Mouse (Mus musculus): ENCODE measurements around the gene Ngly1.

Gene Ngly1

GRCm38 (mm10) chr14:16301735-16302134 is 52.7 kb downstream of the Ngly1 start:
- TF ChIP-seq GATA4 (IDR thresholded peaks at IDR 0.05; ENCODE audit: insufficient replicate concordance, low read length): no peak

DNA sequence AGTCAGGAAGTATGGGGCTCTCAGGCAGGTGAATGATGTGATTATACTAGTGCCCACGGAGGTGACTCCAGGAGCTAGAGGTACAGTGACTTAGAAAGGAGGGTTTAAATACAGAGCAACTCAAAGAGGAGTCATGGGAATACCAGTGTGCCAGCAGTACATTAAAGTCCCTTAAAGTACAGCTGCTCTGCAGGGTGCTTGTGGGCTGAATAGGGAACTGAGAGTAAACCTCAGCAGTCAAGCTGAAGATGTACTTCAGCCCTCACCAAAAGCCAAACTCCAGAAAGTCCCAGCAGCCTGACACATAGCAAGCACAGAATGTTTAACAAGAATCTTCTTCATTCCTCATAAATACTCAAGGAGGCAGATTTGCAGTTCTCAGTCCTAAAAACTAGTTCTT is 53.6 kb downstream of the Ngly1 start:
- TF ChIP-seq GATA4 (IDR thresholded peaks at IDR 0.05; ENCODE audit: insufficient replicate concordance, low read length): no peak

DNA sequence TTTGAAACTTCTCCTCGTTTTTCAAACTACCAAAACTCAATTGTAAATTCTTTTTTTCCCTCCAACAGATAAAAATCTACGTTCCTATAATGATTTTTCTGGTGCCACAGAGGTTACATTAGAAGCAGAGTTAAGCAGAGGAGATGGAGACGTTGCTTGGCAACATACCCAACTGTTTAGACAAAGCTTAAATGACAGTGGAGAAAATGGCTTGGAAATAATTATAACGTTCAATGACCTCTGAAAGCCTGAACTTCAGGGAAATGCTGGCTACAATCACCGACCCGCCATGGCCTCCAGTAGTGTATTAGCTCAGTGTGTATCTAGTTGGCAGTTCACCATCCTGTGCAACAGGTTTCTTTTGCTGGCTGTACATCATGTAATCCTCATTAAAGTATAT is 61.7 kb downstream of the Ngly1 start:
- no peak for TF ChIP-seq GATA4 (IDR thresholded peaks at IDR 0.05; ENCODE audit: insufficient replicate concordance, low read length)

DNA sequence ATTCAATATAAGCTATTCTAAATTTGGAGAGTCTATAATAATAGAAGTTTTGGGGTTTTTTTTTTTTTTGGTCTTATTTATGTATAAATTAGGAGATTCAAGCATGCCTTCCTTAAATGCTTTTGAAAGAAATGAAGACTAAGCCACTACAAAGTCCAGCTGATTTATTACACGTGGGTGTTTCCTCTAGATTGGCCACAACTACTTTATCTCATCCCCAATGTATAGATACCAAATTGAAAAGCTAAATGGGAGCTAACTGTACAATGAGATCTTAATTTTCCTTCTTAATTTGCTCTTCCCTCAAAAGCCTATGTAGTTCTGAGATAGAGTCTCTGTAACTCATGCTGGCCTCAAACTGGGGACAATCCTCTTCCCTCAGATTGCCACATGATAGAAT is 63.5 kb downstream of the Ngly1 start:
- no peak for TF ChIP-seq GATA4 (IDR thresholded peaks at IDR 0.05; ENCODE audit: insufficient replicate concordance, low read length)

GRCm38 (mm10) chr14:16313936-16314521 is 64.9 kb downstream of the Ngly1 start:
- TF ChIP-seq GATA4 (IDR thresholded peaks at IDR 0.05; ENCODE audit: insufficient replicate concordance, low read length): no peak

GRCm38 (mm10) chr14:16314842-16315241 is 65.8 kb downstream of the Ngly1 start:
- TF ChIP-seq GATA4 (IDR thresholded peaks at IDR 0.05; ENCODE audit: insufficient replicate concordance, low read length): no peak

GRCm38 (mm10) chr14:16316715-16317114 is 67.6 kb downstream of the Ngly1 start:
- TF ChIP-seq GATA4 (IDR thresholded peaks at IDR 0.05; ENCODE audit: insufficient replicate concordance, low read length): no peak

DNA sequence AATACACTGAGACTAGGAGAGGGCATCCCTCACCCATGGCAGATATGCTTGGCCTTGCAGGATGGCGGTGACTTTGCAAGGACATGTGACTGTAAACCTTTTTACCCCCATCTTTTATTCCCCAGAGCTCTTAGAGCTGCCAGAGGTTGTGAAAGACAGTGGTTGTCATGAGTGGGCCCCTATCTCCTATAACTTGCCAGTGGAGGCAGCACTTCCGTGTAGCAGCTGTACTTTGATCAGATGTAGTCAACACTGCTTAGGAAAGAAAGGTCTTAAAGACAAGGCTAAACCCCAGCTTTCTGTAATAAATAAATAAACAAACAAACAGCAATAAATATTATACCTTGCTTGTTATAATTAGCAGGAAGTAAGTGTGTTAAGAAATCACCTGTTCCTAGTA is 70.7 kb downstream of the Ngly1 start:
- no peak for TF ChIP-seq GATA4 (IDR thresholded peaks at IDR 0.05; ENCODE audit: insufficient replicate concordance, low read length)

DNA sequence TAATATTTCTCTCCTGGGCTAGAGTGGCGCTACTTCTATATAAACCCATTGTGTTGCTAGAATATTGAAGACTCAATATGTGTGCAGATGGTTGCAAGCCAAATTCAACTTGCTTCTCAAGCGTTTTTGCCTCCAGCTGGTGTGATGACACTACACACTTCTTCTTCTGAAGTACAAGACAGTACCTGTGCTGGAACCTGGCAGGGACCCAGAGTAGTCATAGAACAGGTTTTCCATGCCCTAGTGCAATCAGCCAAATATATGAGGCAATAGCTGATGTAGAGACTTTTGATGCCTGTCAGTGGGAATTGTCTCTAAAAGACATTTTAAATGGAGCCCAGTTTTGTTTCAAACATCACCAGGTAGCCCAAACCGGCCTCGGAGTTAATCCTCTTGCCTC is 75.3 kb downstream of the Ngly1 start:
- TF ChIP-seq GATA4 (IDR thresholded peaks at IDR 0.05; ENCODE audit: insufficient replicate concordance, low read length): no peak

DNA sequence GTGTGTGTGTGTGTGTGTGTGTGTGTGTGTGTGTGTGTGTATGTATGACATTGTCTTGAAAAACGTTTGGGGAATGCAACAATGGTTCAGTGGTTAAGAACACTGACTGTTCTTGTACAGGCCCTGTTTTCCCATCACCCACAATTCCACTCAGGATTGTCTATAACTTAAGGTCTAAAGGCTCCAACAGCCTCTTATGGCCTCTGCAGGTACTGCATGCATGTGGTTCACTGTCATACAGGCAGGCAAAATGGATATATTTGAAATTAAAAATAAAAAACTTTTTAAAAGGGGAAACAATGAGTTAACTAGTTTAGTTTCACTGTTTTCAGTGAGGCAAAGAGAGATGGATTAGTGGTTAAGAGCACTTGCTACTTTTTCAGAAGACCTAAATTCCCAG is 76.1 kb downstream of the Ngly1 start:
- no peak for TF ChIP-seq GATA4 (IDR thresholded peaks at IDR 0.05; ENCODE audit: insufficient replicate concordance, low read length)

- TF ChIP-seq GATA4 (IDR thresholded peaks at IDR 0.05; ENCODE audit: insufficient replicate concordance, low read length): no peak
These were observed 79.5 kb downstream of the Ngly1 start for GRCm38 (mm10) chr14:16328531-16328930.

DNA sequence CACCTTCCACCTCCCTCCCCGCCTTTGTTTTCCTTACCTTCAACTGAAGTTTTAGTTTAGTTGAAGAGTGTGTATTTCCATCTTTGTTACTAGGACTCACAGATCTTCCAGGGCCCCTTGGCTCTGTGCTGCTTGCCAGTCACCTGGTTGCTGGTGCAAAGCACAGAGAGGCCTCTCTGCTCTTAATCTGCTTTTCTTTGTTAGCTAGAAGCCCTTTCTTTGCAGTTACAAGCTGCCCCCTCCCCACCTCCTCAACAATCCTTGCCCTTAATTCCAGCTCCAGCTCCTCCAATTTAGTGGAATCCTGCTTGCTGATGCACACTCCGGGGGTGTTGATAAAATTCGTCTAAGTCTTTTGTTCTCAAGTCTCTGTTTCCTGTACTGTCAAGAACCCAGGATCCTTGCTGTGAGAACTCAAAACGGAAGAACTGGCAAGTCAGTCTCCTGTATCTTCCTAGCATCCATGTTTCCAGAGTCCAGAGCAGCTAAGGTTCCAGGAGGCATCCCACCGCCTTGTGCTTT is 79.9 kb downstream of the Ngly1 start:
- no peak for TF ChIP-seq GATA4 (IDR thresholded peaks at IDR 0.05; ENCODE audit: insufficient replicate concordance, low read length)

GRCm38 (mm10) chr14:16329756-16330155 is 80.7 kb downstream of the Ngly1 start:
- no peak for TF ChIP-seq GATA4 (IDR thresholded peaks at IDR 0.05; ENCODE audit: insufficient replicate concordance, low read length)

GRCm38 (mm10) chr14:16334260-16334659 is 85.2 kb downstream of the Ngly1 start:
- TF ChIP-seq GATA4 (IDR thresholded peaks at IDR 0.05; ENCODE audit: insufficient replicate concordance, low read length): no peak

DNA sequence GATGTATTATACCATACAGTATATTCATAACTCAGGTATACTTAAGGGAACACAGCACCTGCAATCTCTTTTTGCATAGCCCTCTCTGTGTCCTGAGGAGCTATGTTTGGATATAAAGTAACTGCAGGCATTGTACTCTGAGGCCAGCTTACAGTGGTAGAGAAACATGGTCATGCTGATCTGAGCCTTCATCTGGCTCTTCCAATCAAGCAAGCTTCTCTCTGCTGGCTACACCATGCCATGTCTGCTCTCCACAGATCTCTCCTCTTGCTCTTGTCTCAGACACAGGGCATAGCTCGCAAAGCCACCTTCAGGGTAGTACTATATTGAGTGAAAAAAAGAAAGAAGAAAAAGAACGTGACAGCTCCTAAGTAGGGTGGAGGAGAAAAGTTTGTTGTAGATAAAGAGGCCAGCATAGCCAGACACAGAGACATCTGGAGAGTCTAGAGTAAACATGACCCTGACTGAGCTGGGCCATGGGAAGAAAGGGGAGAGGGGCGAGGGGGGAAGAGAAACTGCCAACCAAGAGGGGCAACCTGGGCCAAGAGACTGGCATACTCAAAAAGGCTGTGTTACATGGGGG is 86.8 kb downstream of the Ngly1 start:
- no peak for TF ChIP-seq GATA4 (IDR thresholded peaks at IDR 0.05; ENCODE audit: insufficient replicate concordance, low read length)

- no peak for TF ChIP-seq GATA4 (IDR thresholded peaks at IDR 0.05; ENCODE audit: insufficient replicate concordance, low read length)
These were observed 98.4 kb downstream of the Ngly1 start for GRCm38 (mm10) chr14:16347505-16347904.

- TF ChIP-seq GATA4 (IDR thresholded peaks at IDR 0.05; ENCODE audit: insufficient replicate concordance, low read length): no peak
These were observed 110.6 kb downstream of the Ngly1 start for GRCm38 (mm10) chr14:16359704-16360103.
